Mouse (Mus musculus): Measurements from ENCODE around the gene Mrpl54. TPM values are rescaled to one million over a fixed set of nuclear protein-coding genes. Genes with fewer than 3 reads are reported as not detected.

The Mrpl54 gene
- polyA plus RNA-seq, 1 experiment = 169 TPM

DNA sequence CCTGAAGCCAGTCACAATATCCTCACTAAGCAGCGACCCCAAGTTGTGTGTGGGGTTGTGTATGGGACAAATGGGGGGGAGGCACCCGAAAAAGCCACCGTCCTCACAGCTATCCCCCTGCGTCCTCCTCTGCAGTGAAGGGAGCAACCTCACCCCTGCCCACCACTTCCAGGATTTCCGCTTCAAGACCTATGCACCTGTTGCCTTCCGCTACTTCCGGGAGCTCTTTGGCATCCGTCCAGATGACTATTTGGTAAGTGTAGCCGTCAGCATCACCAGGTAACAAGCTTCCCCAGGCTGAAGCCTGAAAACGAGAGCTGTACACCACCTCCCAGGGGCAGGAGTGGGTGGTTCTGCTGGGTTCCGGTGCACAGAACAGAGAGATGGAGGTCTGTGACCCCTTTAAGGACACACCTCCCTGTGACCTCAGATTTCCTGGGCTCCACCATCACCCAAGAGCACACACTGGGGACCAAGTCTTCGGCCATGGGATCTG lies 39.5 kb upstream of the Mrpl54 start:
- Histone ChIP-seq H3K27ac (ENCODE audit: insufficient read depth, low read depth, low read length) (no peak overlapping the region), H3K27me3 (ENCODE audit: control insufficient read depth, insufficient read depth, low read length) (no peaks in the 10 kb centered on the region), H3K4me3 (ENCODE audit: low read depth, low read length) (no peak overlapping the region), H3K4me1 (ENCODE audit: control insufficient read depth, insufficient read depth, insufficient read length, low read length) (peaks cover 14% of the 10 kb centered on the region), H3K36me3 (ENCODE audit: control insufficient read depth, insufficient read depth, low read length) (peaks cover 38% of the 10 kb centered on the region)
- whole genome bisulfite sequencing = 87% methylated on average over 12 of the region's 12 CpGs
- TF ChIP-seq POLR2A (IDR thresholded peaks at IDR 0.05; ENCODE audit: low read depth, low read length) (no peak), CTCF (IDR thresholded peaks at IDR 0.05; ENCODE audit: extremely low read depth, insufficient read length, insufficient replicate concordance, low read depth, low read length) (no peak)

DNA sequence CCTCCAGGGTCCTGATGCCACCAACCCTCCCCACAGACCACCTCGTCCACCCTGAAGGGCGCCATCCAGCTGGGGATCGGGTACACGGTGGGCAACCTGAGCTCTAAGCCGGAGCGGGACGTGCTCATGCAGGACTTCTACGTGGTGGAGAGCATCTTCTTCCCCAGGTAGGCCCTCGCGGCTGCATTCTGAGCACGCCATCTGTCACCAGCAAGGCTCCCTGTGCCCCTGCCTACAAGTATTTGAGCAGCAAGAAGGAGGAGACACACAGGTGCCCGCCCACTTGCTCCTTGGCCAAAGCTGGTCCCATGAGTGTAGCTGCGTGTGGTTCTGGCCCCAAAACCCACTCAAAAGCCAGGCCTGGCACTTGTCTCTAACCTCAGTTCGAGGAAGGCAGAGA lies 38.9 kb upstream of the Mrpl54 start:
- Histone ChIP-seq H3K27ac (ENCODE audit: insufficient read depth, low read depth, low read length) (no peak overlapping the region), H3K36me3 (ENCODE audit: control insufficient read depth, insufficient read depth, low read length) (peaks cover 35% of the 10 kb centered on the region)

DNA sequence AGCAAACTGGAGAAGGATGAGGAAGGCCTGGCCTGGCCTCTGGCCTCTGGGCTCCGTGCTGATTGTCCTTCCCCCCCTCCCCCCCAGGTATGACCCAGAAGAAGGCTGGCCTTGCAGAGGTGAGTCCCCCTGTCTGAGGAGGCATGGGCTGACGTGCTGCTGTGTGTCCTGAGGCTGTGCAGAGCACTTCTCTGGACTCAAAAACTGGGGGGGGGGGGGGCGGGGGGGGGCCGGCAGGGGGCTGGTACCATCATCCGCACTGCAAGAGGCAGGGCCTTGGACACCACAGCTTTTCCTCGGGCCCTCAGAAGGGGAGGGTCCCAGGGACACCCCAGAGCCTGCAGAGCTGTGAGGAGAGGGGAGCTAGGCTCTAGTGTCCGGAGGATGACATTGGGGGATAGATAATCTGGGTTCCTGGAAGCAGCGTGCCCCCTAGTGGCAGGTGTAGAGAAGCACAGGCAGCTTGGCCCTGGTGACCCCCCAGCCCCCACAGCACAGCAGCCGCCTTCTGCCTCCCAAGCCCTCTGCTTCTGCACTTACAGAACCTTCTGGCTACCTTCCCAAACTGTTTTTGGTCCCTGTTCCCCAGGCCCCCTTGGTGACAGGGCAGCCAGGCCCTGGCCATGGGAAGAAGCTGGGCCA lies 38.0 kb upstream of the Mrpl54 start:
- H3K4me3 ChIP-seq (ENCODE audit: low read depth, low read length) = no peak overlapping the region
- peak; percentile 80; the same call in 1 of the 2 replicates for TF ChIP-seq CTCF (IDR thresholded peaks at IDR 0.05; ENCODE audit: extremely low read depth, insufficient read length, insufficient replicate concordance, low read depth, low read length)
- no peak for TF ChIP-seq POLR2A (IDR thresholded peaks at IDR 0.05; ENCODE audit: low read depth, low read length)
- no peak overlapping the region for H3K27ac ChIP-seq (ENCODE audit: insufficient read depth, low read depth, low read length)
- peaks cover 21% of the 10 kb centered on the region for H3K4me1 ChIP-seq (ENCODE audit: control insufficient read depth, insufficient read depth, insufficient read length, low read length)
- peaks cover 31% of the 10 kb centered on the region for H3K36me3 ChIP-seq (ENCODE audit: control insufficient read depth, insufficient read depth, low read length)
- no peaks in the 10 kb centered on the region for H3K27me3 ChIP-seq (ENCODE audit: control insufficient read depth, insufficient read depth, low read length)
- 31% methylated on average over 9 of the region's 9 CpGs for WGBS

More for the DNA sequence above, 38.9 kb upstream of the Mrpl54 start:
- WGBS = 94% methylated on average over 14 of the region's 14 CpGs
- Histone ChIP-seq H3K4me3 (ENCODE audit: low read depth, low read length) (no peak overlapping the region), H3K4me1 (ENCODE audit: control insufficient read depth, insufficient read depth, insufficient read length, low read length) (peaks cover 14% of the 10 kb centered on the region), H3K27me3 (ENCODE audit: control insufficient read depth, insufficient read depth, low read length) (no peaks in the 10 kb centered on the region)
- no peak for TF ChIP-seq POLR2A (IDR thresholded peaks at IDR 0.05; ENCODE audit: low read depth, low read length)
- TF ChIP-seq CTCF (IDR thresholded peaks at IDR 0.05; ENCODE audit: extremely low read depth, insufficient read length, insufficient replicate concordance, low read depth, low read length) = no peak

DNA sequence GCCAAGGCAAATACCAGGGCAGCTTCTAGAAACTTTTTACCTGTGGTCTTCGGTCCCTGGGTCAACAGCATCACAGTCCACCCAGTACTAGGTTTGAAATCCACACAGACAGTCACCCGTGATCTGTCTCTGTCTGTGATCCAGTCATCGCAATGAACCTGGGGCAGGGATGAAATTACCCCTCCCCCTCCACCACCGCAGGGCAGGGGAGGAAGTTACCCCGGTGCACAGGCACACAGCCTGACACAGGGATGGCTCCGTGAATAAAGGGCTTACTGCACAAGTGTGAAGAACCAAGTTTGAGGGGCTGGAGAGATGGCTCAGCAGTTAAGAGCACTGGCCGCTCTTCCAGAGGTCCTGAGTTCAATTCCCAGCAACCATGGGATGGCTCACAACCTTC lies 37.0 kb upstream of the Mrpl54 start:
- H3K4me1 ChIP-seq (ENCODE audit: control insufficient read depth, insufficient read depth, insufficient read length, low read length) = peaks cover 29% of the 10 kb centered on the region
- TF ChIP-seq POLR2A (IDR thresholded peaks at IDR 0.05; ENCODE audit: low read depth, low read length) = no peak
- no peak for TF ChIP-seq CTCF (IDR thresholded peaks at IDR 0.05; ENCODE audit: extremely low read depth, insufficient read length, insufficient replicate concordance, low read depth, low read length)
- WGBS = 74% methylated on average over 7 of the region's 7 CpGs
- H3K27me3 ChIP-seq (ENCODE audit: control insufficient read depth, insufficient read depth, low read length) = no peaks in the 10 kb centered on the region
- H3K36me3 ChIP-seq (ENCODE audit: control insufficient read depth, insufficient read depth, low read length) = peaks cover 23% of the 10 kb centered on the region
- no peak overlapping the region for H3K27ac ChIP-seq (ENCODE audit: insufficient read depth, low read depth, low read length)
- no peak overlapping the region for H3K4me3 ChIP-seq (ENCODE audit: low read depth, low read length)

DNA sequence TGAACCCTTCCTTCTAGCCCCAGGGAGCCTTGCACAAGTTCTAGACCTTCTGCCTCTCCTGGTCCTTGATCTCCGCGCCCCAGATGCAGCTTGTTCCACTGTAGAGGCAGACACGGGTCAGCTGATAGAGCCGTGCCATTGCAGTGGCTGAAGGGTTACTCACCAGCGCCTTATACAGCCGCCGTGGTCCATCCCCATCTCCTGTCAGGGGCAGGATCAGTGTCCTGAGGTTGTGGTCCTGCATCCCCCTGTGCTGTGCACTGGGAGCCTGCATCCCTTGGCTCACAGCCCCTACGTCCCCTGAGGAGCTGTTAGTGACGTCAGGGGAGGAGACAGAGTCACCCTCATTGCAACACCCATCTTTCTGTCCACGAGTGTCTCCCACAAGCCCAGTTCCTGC lies 36.5 kb upstream of the Mrpl54 start:
- Histone ChIP-seq H3K4me3 (ENCODE audit: low read depth, low read length) (no peak overlapping the region), H3K27ac (ENCODE audit: insufficient read depth, low read depth, low read length) (peak overlapping the region; percentile 32; the same call in 1 of the 2 replicates), H3K4me1 (ENCODE audit: control insufficient read depth, insufficient read depth, insufficient read length, low read length) (peaks cover 32% of the 10 kb centered on the region), H3K27me3 (ENCODE audit: control insufficient read depth, insufficient read depth, low read length) (no peaks in the 10 kb centered on the region), H3K36me3 (ENCODE audit: control insufficient read depth, insufficient read depth, low read length) (peaks cover 21% of the 10 kb centered on the region)
- TF ChIP-seq CTCF (IDR thresholded peaks at IDR 0.05; ENCODE audit: extremely low read depth, insufficient read length, insufficient replicate concordance, low read depth, low read length) (no peak), POLR2A (IDR thresholded peaks at IDR 0.05; ENCODE audit: low read depth, low read length) (no peak)
- 57% methylated on average over 10 of the region's 10 CpGs for WGBS

DNA sequence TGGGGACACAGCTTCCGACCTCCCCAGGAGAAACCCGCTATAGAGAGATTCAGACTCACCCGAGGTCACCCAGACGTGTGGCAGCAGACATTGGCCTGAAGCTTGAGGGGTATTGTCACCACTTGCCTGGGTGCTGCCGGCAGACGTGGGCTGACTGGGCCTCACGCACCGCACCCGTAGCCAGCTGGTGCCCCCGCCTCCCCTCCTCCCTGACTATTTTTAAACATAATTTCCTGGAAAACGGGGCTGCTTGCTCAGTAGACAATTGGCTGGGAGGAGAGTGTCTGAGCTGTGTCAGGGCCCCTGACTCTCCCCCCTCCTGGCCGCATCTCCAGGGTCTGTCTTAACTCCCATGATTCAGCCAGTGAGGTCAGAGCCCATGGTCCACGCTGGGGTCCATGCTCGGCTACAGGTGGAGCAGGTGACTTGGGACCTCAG lies 36.1 kb upstream of the Mrpl54 start:
- Histone ChIP-seq H3K4me1 (ENCODE audit: control insufficient read depth, insufficient read depth, insufficient read length, low read length) (peaks cover 36% of the 10 kb centered on the region), H3K36me3 (ENCODE audit: control insufficient read depth, insufficient read depth, low read length) (peaks cover 16% of the 10 kb centered on the region), H3K27ac (ENCODE audit: insufficient read depth, low read depth, low read length) (peak overlapping the region; percentile 32; the same call in 1 of the 2 replicates), H3K4me3 (ENCODE audit: low read depth, low read length) (no peak overlapping the region), H3K27me3 (ENCODE audit: control insufficient read depth, insufficient read depth, low read length) (no peaks in the 10 kb centered on the region)
- 43% methylated on average over 14 of the region's 14 CpGs for WGBS
- no peak for TF ChIP-seq CTCF (IDR thresholded peaks at IDR 0.05; ENCODE audit: extremely low read depth, insufficient read length, insufficient replicate concordance, low read depth, low read length)
- no peak for TF ChIP-seq POLR2A (IDR thresholded peaks at IDR 0.05; ENCODE audit: low read depth, low read length)

DNA sequence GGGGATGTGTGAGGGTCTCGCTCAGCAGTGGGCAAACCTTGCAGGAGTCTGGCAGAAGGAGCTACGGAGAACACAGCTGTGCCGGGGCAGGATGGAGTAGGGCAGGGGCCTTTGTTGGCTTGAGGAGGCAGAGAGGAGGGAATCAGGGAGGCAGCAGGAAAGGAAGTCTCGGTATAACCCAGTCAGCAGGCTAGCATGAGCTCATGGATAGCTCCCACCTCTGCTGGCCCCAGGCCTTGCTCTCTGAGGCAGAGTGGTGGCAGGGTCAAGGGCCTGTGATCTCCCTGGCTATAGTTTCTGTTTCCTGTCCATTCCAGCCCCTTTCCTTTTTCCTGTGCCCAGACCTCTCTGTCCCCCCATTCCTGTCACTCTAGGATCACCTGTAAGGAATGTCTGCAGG lies 35.6 kb upstream of the Mrpl54 start:
- TF ChIP-seq POLR2A (IDR thresholded peaks at IDR 0.05; ENCODE audit: low read depth, low read length) (no peak), CTCF (IDR thresholded peaks at IDR 0.05; ENCODE audit: extremely low read depth, insufficient read length, insufficient replicate concordance, low read depth, low read length) (no peak)
- peaks cover 11% of the 10 kb centered on the region for H3K36me3 ChIP-seq (ENCODE audit: control insufficient read depth, insufficient read depth, low read length)
- no peaks in the 10 kb centered on the region for H3K27me3 ChIP-seq (ENCODE audit: control insufficient read depth, insufficient read depth, low read length)
- no peak overlapping the region for H3K27ac ChIP-seq (ENCODE audit: insufficient read depth, low read depth, low read length)
- WGBS = 83% methylated on average over 4 of the region's 4 CpGs
- H3K4me3 ChIP-seq (ENCODE audit: low read depth, low read length) = no peak overlapping the region
- peaks cover 41% of the 10 kb centered on the region for H3K4me1 ChIP-seq (ENCODE audit: control insufficient read depth, insufficient read depth, insufficient read length, low read length)

All from small intestine, adult 2 months (tissue).